Mouse (Mus musculus): Measurements from ENCODE around the gene Serpine2. TPM values are rescaled to one million over a fixed set of nuclear protein-coding genes. Genes with fewer than 3 reads are reported as not detected.

The Serpine2 gene
- polyA plus RNA-seq, 1 experiment from 2014 or later: 228 TPM

GRCm38 (mm10) chr1:79762282-79763250, 98.4 kb downstream of the Serpine2 start:
- Histone ChIP-seq H3K36me3 (no peaks in the 10 kb centered on the region), H3K9me3 (no peaks in the 10 kb centered on the region), H3K9ac (no peak overlapping the region), H3K4me3 (peak overlapping the region; percentile 84), H3K4me2 (replicated peaks) (peak overlapping the region; percentile 84), H3K4me1 (peaks cover 6% of the 10 kb centered on the region; the same call in 1 of the 2 replicates), H3K27me3 (no peaks in the 10 kb centered on the region), H3K27ac (no peak overlapping the region)
- 61% methylated on average over 16 of the region's 16 CpGs for WGBS
- no peak for ATAC-seq (ENCODE audit: insufficient number of reproducible peaks, insufficient read depth, low FRiP score, low TSS enrichment)

GRCm38 (mm10) chr1:79761917-79762271, 99.1 kb downstream of the Serpine2 start:
- peaks cover 10% of the 10 kb centered on the region; the same call in 1 of the 2 replicates for H3K4me1 ChIP-seq
- H3K4me2 ChIP-seq (replicated peaks): peak overlapping the region; percentile 84
- H3K9ac ChIP-seq: no peak overlapping the region
- H3K27ac ChIP-seq: no peak overlapping the region
- WGBS: 1% methylated on average over 6 of the region's 6 CpGs
- H3K27me3 ChIP-seq: no peaks in the 10 kb centered on the region
- H3K4me3 ChIP-seq: peak overlapping the region; percentile 84
- 0 out of 2 replicates have a peak, but pooled peaks have one; percentile 6 for ATAC-seq (ENCODE audit: insufficient number of reproducible peaks, insufficient read depth, low FRiP score, low TSS enrichment)
- no peaks in the 10 kb centered on the region for H3K36me3 ChIP-seq
- no peaks in the 10 kb centered on the region for H3K9me3 ChIP-seq

GRCm38 (mm10) chr1:79761106-79761916, 99.7 kb downstream of the Serpine2 start:
- peak overlapping the region; percentile 84 for H3K4me3 ChIP-seq
- no peak overlapping the region for H3K27ac ChIP-seq
- under 1% methylated on average over 63 of the region's 65 CpGs for WGBS
- peak; percentile 86 for ATAC-seq (ENCODE audit: insufficient number of reproducible peaks, insufficient read depth, low FRiP score, low TSS enrichment)
- H3K9ac ChIP-seq: peak overlapping the region; percentile 68
- H3K27me3 ChIP-seq: no peaks in the 10 kb centered on the region
- H3K4me1 ChIP-seq: peaks cover 11% of the 10 kb centered on the region; the same call in 1 of the 2 replicates
- H3K36me3 ChIP-seq: no peaks in the 10 kb centered on the region
- H3K4me2 ChIP-seq (replicated peaks): peak overlapping the region; percentile 84
- no peaks in the 10 kb centered on the region for H3K9me3 ChIP-seq

- ATAC-seq (ENCODE audit: insufficient number of reproducible peaks, insufficient read depth, low FRiP score, low TSS enrichment): peak; percentile 43; the same call in 1 of the 2 replicates
These were observed 100.3 kb downstream of the Serpine2 start for GRCm38 (mm10) chr1:79760656-79761055.

GRCm38 (mm10) chr1:79759436-79759972, 101.5 kb downstream of the Serpine2 start:
- no peak overlapping the region for H3K27ac ChIP-seq
- 63% methylated on average over 5 of the region's 5 CpGs for WGBS
- peaks cover 11% of the 10 kb centered on the region; the same call in 1 of the 2 replicates for H3K4me1 ChIP-seq
- no peaks in the 10 kb centered on the region for H3K36me3 ChIP-seq
- H3K4me3 ChIP-seq: no peak overlapping the region
- no peak overlapping the region for H3K9ac ChIP-seq
- no peaks in the 10 kb centered on the region for H3K9me3 ChIP-seq
- no peaks in the 10 kb centered on the region for H3K27me3 ChIP-seq
- H3K4me2 ChIP-seq (replicated peaks): 0 out of 2 replicates have a peak overlapping the region, but pooled peaks have one; percentile 11
- ATAC-seq (ENCODE audit: insufficient number of reproducible peaks, insufficient read depth, low FRiP score, low TSS enrichment): no peak

More at GRCm38 (mm10) chr1:79760656-79761055, 100.3 kb downstream of the Serpine2 start:
- Histone ChIP-seq H3K27me3 (no peaks in the 10 kb centered on the region), H3K4me2 (replicated peaks) (peak overlapping the region; percentile 84), H3K27ac (no peak overlapping the region), H3K4me3 (peak overlapping the region; percentile 84), H3K4me1 (peaks cover 11% of the 10 kb centered on the region; the same call in 1 of the 2 replicates), H3K9ac (peak overlapping the region; percentile 68), H3K36me3 (no peaks in the 10 kb centered on the region), H3K9me3 (no peaks in the 10 kb centered on the region)
- 14% methylated on average over 11 of the region's 11 CpGs for WGBS

GRCm38 (mm10) chr1:79759006-79759405, 102.0 kb downstream of the Serpine2 start:
- H3K27ac ChIP-seq: no peak overlapping the region
- no peaks in the 10 kb centered on the region for H3K27me3 ChIP-seq
- ATAC-seq (ENCODE audit: insufficient number of reproducible peaks, insufficient read depth, low FRiP score, low TSS enrichment): no peak
- no peaks in the 10 kb centered on the region for H3K36me3 ChIP-seq
- no peak overlapping the region for H3K4me2 ChIP-seq (replicated peaks)
- no peak overlapping the region for H3K9ac ChIP-seq
- WGBS: 57% methylated on average over 2 of the region's 2 CpGs
- H3K4me1 ChIP-seq: peaks cover 11% of the 10 kb centered on the region; the same call in 1 of the 2 replicates
- no peak overlapping the region for H3K4me3 ChIP-seq
- H3K9me3 ChIP-seq: no peaks in the 10 kb centered on the region

GRCm38 (mm10) chr1:79757597-79757996, 103.4 kb downstream of the Serpine2 start:
- Histone ChIP-seq H3K27me3 (no peaks in the 10 kb centered on the region), H3K36me3 (no peaks in the 10 kb centered on the region), H3K4me3 (no peak overlapping the region), H3K4me1 (peaks cover 11% of the 10 kb centered on the region; the same call in 1 of the 2 replicates), H3K9me3 (no peaks in the 10 kb centered on the region), H3K9ac (no peak overlapping the region), H3K4me2 (replicated peaks) (no peak overlapping the region), H3K27ac (no peak overlapping the region)
- WGBS: 71% methylated on average over 4 of the region's 4 CpGs
- ATAC-seq (ENCODE audit: insufficient number of reproducible peaks, insufficient read depth, low FRiP score, low TSS enrichment): no peak

GRCm38 (mm10) chr1:79757161-79757560, 103.8 kb downstream of the Serpine2 start:
- H3K27me3 ChIP-seq: no peaks in the 10 kb centered on the region
- no peak overlapping the region for H3K4me3 ChIP-seq
- H3K36me3 ChIP-seq: no peaks in the 10 kb centered on the region
- ATAC-seq (ENCODE audit: insufficient number of reproducible peaks, insufficient read depth, low FRiP score, low TSS enrichment): no peak
- WGBS: 54% methylated on average over 7 of the region's 7 CpGs
- no peak overlapping the region for H3K27ac ChIP-seq
- no peak overlapping the region for H3K4me2 ChIP-seq (replicated peaks)
- no peak overlapping the region for H3K9ac ChIP-seq
- peaks cover 7% of the 10 kb centered on the region; the same call in 1 of the 2 replicates for H3K4me1 ChIP-seq
- H3K9me3 ChIP-seq: no peaks in the 10 kb centered on the region

- no peak for ATAC-seq (ENCODE audit: insufficient number of reproducible peaks, insufficient read depth, low FRiP score, low TSS enrichment)
- 85% methylated on average over 5 of the region's 5 CpGs for WGBS
- Histone ChIP-seq H3K4me3 (no peak overlapping the region), H3K9ac (no peak overlapping the region), H3K9me3 (no peaks in the 10 kb centered on the region), H3K27me3 (no peaks in the 10 kb centered on the region), H3K4me2 (replicated peaks) (no peak overlapping the region), H3K4me1 (peaks cover 12% of the 10 kb centered on the region; the same call in 1 of the 2 replicates), H3K27ac (no peak overlapping the region), H3K36me3 (no peaks in the 10 kb centered on the region)
These were observed 104.6 kb downstream of the Serpine2 start for GRCm38 (mm10) chr1:79756417-79756816.

- Histone ChIP-seq H3K4me3 (no peak overlapping the region), H3K36me3 (no peaks in the 10 kb centered on the region), H3K9ac (no peak overlapping the region), H3K4me1 (peaks cover 13% of the 10 kb centered on the region; the same call in 1 of the 2 replicates), H3K27ac (no peak overlapping the region), H3K4me2 (replicated peaks) (no peak overlapping the region), H3K9me3 (no peaks in the 10 kb centered on the region), H3K27me3 (no peaks in the 10 kb centered on the region)
- 37% methylated on average over 2 of the region's 2 CpGs for WGBS
- ATAC-seq (ENCODE audit: insufficient number of reproducible peaks, insufficient read depth, low FRiP score, low TSS enrichment): no peak
These were observed 105.6 kb downstream of the Serpine2 start for GRCm38 (mm10) chr1:79755376-79755775.

GRCm38 (mm10) chr1:79754936-79755335, 106.0 kb downstream of the Serpine2 start:
- Histone ChIP-seq H3K9me3 (no peaks in the 10 kb centered on the region), H3K4me3 (no peak overlapping the region), H3K27me3 (no peaks in the 10 kb centered on the region), H3K4me1 (peaks cover 13% of the 10 kb centered on the region; the same call in 1 of the 2 replicates), H3K4me2 (replicated peaks) (no peak overlapping the region), H3K27ac (no peak overlapping the region), H3K9ac (no peak overlapping the region), H3K36me3 (no peaks in the 10 kb centered on the region)
- 82% methylated on average over 3 of the region's 3 CpGs for WGBS
- ATAC-seq (ENCODE audit: insufficient number of reproducible peaks, insufficient read depth, low FRiP score, low TSS enrichment): no peak

Measured in embryonic facial prominence, embryonic 12.5 days (tissue).